Mouse (Mus musculus): ENCODE data around the gene Gpr137c. TPM values are rescaled to one million over a fixed set of nuclear protein-coding genes. Genes with fewer than 3 reads are reported as not detected.

Gpr137c gene
- polyA plus RNA-seq, 1 experiment from 2014 or later = 1.4 TPM

DNA sequence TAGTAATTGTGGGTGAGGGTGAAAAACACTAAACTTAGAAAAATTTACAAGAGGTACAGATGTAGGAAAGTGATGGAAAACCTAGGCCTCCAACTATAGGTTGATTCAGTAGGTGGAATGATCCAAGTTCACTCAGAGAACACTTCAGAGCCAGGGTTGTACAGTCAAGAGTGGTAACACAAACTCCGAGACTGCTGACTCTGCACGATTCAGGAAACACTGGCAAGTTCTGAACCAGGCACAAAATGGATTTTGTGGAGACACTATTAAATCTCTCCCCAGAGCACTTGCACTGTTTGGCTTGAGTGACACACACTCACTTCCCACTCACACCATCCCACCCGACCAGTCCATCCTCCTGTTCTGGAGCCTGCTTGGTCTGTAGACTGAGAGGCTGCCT lies 103.8 kb downstream of the Gpr137c start:
- Histone ChIP-seq H3K4me3 (no peak overlapping the region), H3K9me3 (no peaks in the 10 kb centered on the region), H3K36me3 (no peaks in the 10 kb centered on the region), H3K27ac (no peak overlapping the region), H3K9ac (no peak overlapping the region), H3K27me3 (no peaks in the 10 kb centered on the region), H3K4me1 (0 out of 2 replicates have a peak, but pooled peaks cover 3% of the 10 kb centered on the region), H3K4me2 (no peak overlapping the region)
- WGBS = 67% methylated on average over 3 of the region's 3 CpGs
- ATAC-seq (ENCODE audit: borderline replicate concordance, extremely low read depth, low FRiP score, low TSS enrichment) = no peak

GRCm38 (mm10) chr14:45325471-45325870 lies 106.0 kb downstream of the Gpr137c start:
- no peak overlapping the region for H3K4me2 ChIP-seq
- H3K4me1 ChIP-seq = 0 out of 2 replicates have a peak, but pooled peaks cover 5% of the 10 kb centered on the region
- no peak overlapping the region for H3K9ac ChIP-seq
- no peaks in the 10 kb centered on the region for H3K27me3 ChIP-seq
- no peak for ATAC-seq (ENCODE audit: borderline replicate concordance, extremely low read depth, low FRiP score, low TSS enrichment)
- no peaks in the 10 kb centered on the region for H3K9me3 ChIP-seq
- H3K36me3 ChIP-seq = no peaks in the 10 kb centered on the region
- no peak overlapping the region for H3K27ac ChIP-seq
- no peak overlapping the region for H3K4me3 ChIP-seq

DNA sequence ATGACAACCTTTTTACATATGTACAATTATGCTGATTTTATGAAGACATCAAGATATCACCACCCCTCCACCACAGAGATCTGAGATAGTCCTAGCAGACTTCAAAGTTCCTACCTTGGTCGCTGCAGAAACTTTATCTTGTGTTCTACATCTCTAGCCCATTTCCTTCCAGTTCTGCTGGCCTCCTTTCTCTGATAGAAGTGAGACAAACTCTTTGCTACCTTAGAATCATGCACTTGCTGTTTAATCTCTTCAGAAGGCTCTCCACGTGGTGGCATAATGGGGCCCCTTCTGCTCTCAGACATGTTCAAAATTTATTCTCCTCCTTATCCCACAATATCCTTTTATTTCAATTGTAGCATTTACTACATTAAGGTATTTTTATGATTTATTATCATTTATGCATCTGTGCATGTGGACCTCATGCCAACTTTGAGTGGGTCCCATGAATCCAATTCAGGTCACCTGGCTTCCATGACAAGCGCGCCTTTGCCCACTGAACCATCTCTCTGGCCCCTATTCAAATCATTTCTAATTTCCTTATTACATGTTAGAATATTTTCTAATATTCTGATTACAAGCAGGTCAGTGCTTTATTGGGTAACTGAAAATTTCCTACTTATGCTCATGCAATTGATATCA lies 108.7 kb downstream of the Gpr137c start:
- Histone ChIP-seq H3K9me3 (no peaks in the 10 kb centered on the region), H3K4me1 (peaks cover 13% of the 10 kb centered on the region), H3K27ac (no peak overlapping the region), H3K4me2 (no peak overlapping the region), H3K9ac (no peak overlapping the region), H3K27me3 (no peaks in the 10 kb centered on the region), H3K4me3 (no peak overlapping the region), H3K36me3 (peaks cover 18% of the 10 kb centered on the region)
- WGBS = 85% methylated on average over 4 of the region's 4 CpGs
- no peak for ATAC-seq (ENCODE audit: borderline replicate concordance, extremely low read depth, low FRiP score, low TSS enrichment)

DNA sequence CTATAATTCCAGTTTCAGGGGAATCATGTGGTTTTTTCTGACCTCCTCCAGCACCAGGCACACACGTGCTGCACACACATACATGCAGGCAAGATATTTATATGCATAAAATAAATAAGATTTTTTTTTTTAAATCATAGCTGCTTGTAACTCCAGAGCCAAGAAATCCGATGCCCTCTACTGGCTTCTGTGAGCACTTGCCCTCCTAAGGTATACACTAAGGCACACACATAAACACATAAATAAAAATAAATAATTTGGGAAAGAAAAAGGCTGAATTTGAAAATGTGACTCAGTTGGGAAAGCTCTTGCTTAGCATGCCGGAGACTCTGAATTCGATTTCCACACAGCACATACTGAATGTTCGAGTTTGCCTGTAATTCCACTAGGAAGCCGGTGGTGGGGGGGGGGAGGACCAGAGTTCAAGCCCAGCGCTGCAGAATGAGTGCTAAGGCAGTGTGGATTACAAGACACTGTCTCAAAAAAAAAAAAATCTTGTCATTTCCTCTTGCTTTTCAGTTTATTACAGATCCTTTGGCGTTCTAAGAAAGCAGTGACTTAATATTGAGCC lies 109.6 kb downstream of the Gpr137c start:
- peaks cover 24% of the 10 kb centered on the region for H3K36me3 ChIP-seq
- no peaks in the 10 kb centered on the region for H3K9me3 ChIP-seq
- H3K4me1 ChIP-seq = peaks cover 13% of the 10 kb centered on the region
- peak overlapping the region; percentile 94 for H3K4me3 ChIP-seq
- peak overlapping the region; percentile 50 for H3K27ac ChIP-seq
- peak overlapping the region; percentile 32; the same call in 1 of the 2 replicates for H3K9ac ChIP-seq
- peak; percentile 44 for ATAC-seq (ENCODE audit: borderline replicate concordance, extremely low read depth, low FRiP score, low TSS enrichment)
- H3K4me2 ChIP-seq = peak overlapping the region; percentile 58
- H3K27me3 ChIP-seq = no peaks in the 10 kb centered on the region
- WGBS = 11% methylated on average over 8 of the region's 8 CpGs

DNA sequence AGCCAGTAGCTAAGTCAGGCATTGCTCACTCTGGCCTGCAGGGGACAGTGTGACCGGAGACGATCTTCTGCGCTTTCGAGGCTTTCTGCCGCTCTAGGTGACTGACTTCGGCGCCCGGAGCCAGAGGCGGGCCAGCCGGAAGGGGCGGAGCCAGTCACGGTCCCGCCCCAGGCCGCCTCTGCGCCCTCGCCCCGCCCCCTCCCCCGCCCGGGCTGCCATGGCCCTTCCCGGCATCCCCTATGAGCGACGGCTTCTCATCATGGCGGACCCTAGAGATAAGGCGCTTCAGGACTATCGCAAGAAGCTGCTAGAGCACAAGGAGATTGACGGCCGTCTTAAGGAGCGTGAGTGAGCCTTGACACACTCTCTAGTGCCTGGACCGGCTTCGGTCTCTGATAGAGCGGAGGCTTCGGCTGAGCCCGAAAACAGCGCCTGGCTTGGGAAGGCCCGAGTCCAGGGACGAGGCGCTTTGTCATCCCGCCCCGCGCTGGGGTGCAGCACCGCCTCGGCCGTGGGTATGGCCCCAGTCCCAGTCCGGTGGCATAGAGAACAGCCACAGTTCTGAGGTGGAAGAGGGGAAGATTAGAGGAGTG lies 110.2 kb downstream of the Gpr137c start, which contains the start of gene Psmc6:
TSS of gene Psmc6 (plus strand) at position 200 of the 593 bp plus-strand sequence.
- Histone ChIP-seq H3K4me3 (peak within 1 kb of the TSS; percentile 94), H3K9me3 (no peaks in the 10 kb centered on the region), H3K9ac (peak within 1 kb of the TSS; percentile 74), H3K4me2 (peak within 1 kb of the TSS; percentile 64), H3K27ac (peak within 1 kb of the TSS; percentile 85), H3K27me3 (no peaks in the 10 kb centered on the region), H3K36me3 (peaks cover 27% of the 10 kb centered on the region), H3K4me1 (peaks cover 13% of the 10 kb centered on the region)
- WGBS = under 1% methylated on average over 44 of the region's 44 CpGs
- ATAC-seq (ENCODE audit: borderline replicate concordance, extremely low read depth, low FRiP score, low TSS enrichment) = peak; percentile 97

Other genes with a start within 250 kb of the Gpr137c start
- 4.1 and 4.5 TPM in 2 replicates for gene Ptger2, start 231.5 kb upstream of the Gpr137c start, polyA plus RNA-seq (2015; fragmentation: Nextera tagmentation; extraction: Ambion mirVana)
- gene Txndc16, start 611 bp downstream of the Gpr137c start, polyA plus RNA-seq (2015; fragmentation: Nextera tagmentation; extraction: Ambion mirVana) = 13.0 and 16.0 TPM in 2 replicates
- 30.7 and 37.1 TPM in 2 replicates for gene Ero1l, start 99.1 kb downstream of the Gpr137c start, polyA plus RNA-seq (2015; fragmentation: Nextera tagmentation; extraction: Ambion mirVana)
- 148 and 154 TPM in 2 replicates for gene Psmc6, start 110.1 kb downstream of the Gpr137c start, polyA plus RNA-seq (2015; fragmentation: Nextera tagmentation; extraction: Ambion mirVana)
- 63.7 and 68.9 TPM in 2 replicates for gene Styx, start 131.4 kb downstream of the Gpr137c start, polyA plus RNA-seq (2015; fragmentation: Nextera tagmentation; extraction: Ambion mirVana)
- gene Gnpnat1, start 185.2 kb downstream of the Gpr137c start, polyA plus RNA-seq (2015; fragmentation: Nextera tagmentation; extraction: Ambion mirVana) = 44.7 and 50.5 TPM in 2 replicates

Measured in lung, embryonic 15.5 days (tissue).